Mouse (Mus musculus) megakaryocyte, embryonic 14.5 days (primary cell): ENCODE results near the gene Ldb3. TPM values are rescaled to one million over a fixed set of nuclear protein-coding genes. Genes with fewer than 3 reads are reported as not detected.

Source experiments
- H3K27me3 ChIP-seq: replicated peaks from 2 replicates; pipeline ENCODE3; 2012; ENCODE audit warnings: inconsistent platforms
- H3K36me3 ChIP-seq: replicated peaks from 2 replicates; pipeline ENCODE3; 2012; ENCODE audit warnings: low read length, inconsistent platforms, mixed read lengths
- H3K4me1 ChIP-seq: 2 replicates; pipeline ENCODE4 v1.6.1; 2012; ENCODE audit warnings: inconsistent platforms
- H3K4me3 ChIP-seq: replicated peaks from 2 replicates; pipeline ENCODE3; 2012; ENCODE audit warnings: moderate library complexity, mild to moderate bottlenecking, inconsistent platforms
- H3K9me3 ChIP-seq: 2 replicates; pipeline ENCODE4 v1.6.1; 2012; ENCODE audit warnings: inconsistent platforms
- FLI1 ChIP-seq: IDR thresholded peaks from 2 replicates; pipeline ENCODE4 v1.6.1; 2012; ENCODE audit warnings: low read length, inconsistent platforms, mixed read lengths
- GATA1 ChIP-seq: IDR thresholded peaks from 3 replicates; pipeline ENCODE4 v1.6.1; 2012; ENCODE audit warnings: mixed read lengths, low read length, inconsistent platforms, borderline replicate concordance
- polyA plus RNA-seq: library from polyadenylated mRNA; stranded (reverse); fragments of >175 nt; gene quantifications from 2 replicates; pipeline ENCODE4 v1.2.3, GENCODE M21; 2012; ENCODE audit warnings: low replicate concordance; ENCODE audit not compliant: insufficient read depth

The Ldb3 gene
- polyA plus RNA-seq, 1 experiment, result not detected

- TF ChIP-seq GATA1 (no peak), FLI1 (no peak)
- no peaks in the 10 kb centered on the region for H3K36me3 ChIP-seq
- H3K27me3 ChIP-seq, result peaks cover 16% of the 10 kb centered on the region
- H3K4me3 ChIP-seq, result no peak overlapping the region
- no peaks in the 10 kb centered on the region for H3K9me3 ChIP-seq
- peaks cover 38% of the 10 kb centered on the region for H3K4me1 ChIP-seq
Observed at GRCm38 (mm10) chr14:34615625-34616024, 27.1 kb upstream of the Ldb3 start.

GRCm38 (mm10) chr14:34615082-34615481 is 26.6 kb upstream of the Ldb3 start:
- Histone ChIP-seq H3K27me3 (peaks cover 16% of the 10 kb centered on the region), H3K4me3 (peak overlapping the region; percentile 88), H3K36me3 (no peaks in the 10 kb centered on the region), H3K9me3 (no peaks in the 10 kb centered on the region), H3K4me1 (peaks cover 36% of the 10 kb centered on the region)
- TF ChIP-seq FLI1, result no peak

GRCm38 (mm10) chr14:34614551-34614950 is 26.1 kb upstream of the Ldb3 start:
- Histone ChIP-seq H3K27me3 (peaks cover 19% of the 10 kb centered on the region), H3K4me3 (peak overlapping the region; percentile 88), H3K4me1 (peaks cover 36% of the 10 kb centered on the region)

GRCm38 (mm10) chr14:34613523-34613922 is 25.0 kb upstream of the Ldb3 start:
- Histone ChIP-seq H3K36me3 (no peaks in the 10 kb centered on the region), H3K9me3 (no peaks in the 10 kb centered on the region), H3K4me1 (peaks cover 31% of the 10 kb centered on the region), H3K27me3 (peaks cover 25% of the 10 kb centered on the region), H3K4me3 (no peak overlapping the region)
- TF ChIP-seq FLI1, result no peak
- no peak for TF ChIP-seq GATA1

More at GRCm38 (mm10) chr14:34614551-34614950, 26.1 kb upstream of the Ldb3 start:
- no peaks in the 10 kb centered on the region for H3K36me3 ChIP-seq
- TF ChIP-seq GATA1, result no peak
- no peak for TF ChIP-seq FLI1
- H3K9me3 ChIP-seq, result no peaks in the 10 kb centered on the region

- no peak for TF ChIP-seq GATA1
- no peak for TF ChIP-seq FLI1
- Histone ChIP-seq H3K36me3 (no peaks in the 10 kb centered on the region), H3K4me3 (no peak overlapping the region), H3K4me1 (peaks cover 26% of the 10 kb centered on the region), H3K9me3 (no peaks in the 10 kb centered on the region), H3K27me3 (peaks cover 32% of the 10 kb centered on the region)
Observed at GRCm38 (mm10) chr14:34612222-34612621, 23.7 kb upstream of the Ldb3 start.

- no peak for TF ChIP-seq FLI1
- H3K4me1 ChIP-seq, result peaks cover 20% of the 10 kb centered on the region
- peak overlapping the region; percentile 53 for H3K4me3 ChIP-seq
- H3K9me3 ChIP-seq, result no peaks in the 10 kb centered on the region
- H3K36me3 ChIP-seq, result no peaks in the 10 kb centered on the region
- peaks cover 32% of the 10 kb centered on the region for H3K27me3 ChIP-seq
Observed at GRCm38 (mm10) chr14:34611591-34611990, 23.1 kb upstream of the Ldb3 start.

- Histone ChIP-seq H3K9me3 (peaks cover 16% of the 10 kb centered on the region), H3K36me3 (no peaks in the 10 kb centered on the region), H3K4me1 (no peaks in the 10 kb centered on the region), H3K4me3 (no peak overlapping the region), H3K27me3 (peaks cover 39% of the 10 kb centered on the region)
- no peak for TF ChIP-seq FLI1
- no peak for TF ChIP-seq GATA1
Observed at GRCm38 (mm10) chr14:34601910-34602309, 13.4 kb upstream of the Ldb3 start.

GRCm38 (mm10) chr14:34599941-34600340 is 11.5 kb upstream of the Ldb3 start, which contains the start of gene Opn4:
Opn4 (minus strand) TSS chr14:34600142.
- TF ChIP-seq GATA1 (no peak), FLI1 (no peak)
- Histone ChIP-seq H3K4me1 (no peaks in the 10 kb centered on the region), H3K27me3 (peaks cover 54% of the 10 kb centered on the region), H3K9me3 (peaks cover 5% of the 10 kb centered on the region), H3K4me3 (no peak within 1 kb of the TSS), H3K36me3 (no peaks in the 10 kb centered on the region)

- no peaks in the 10 kb centered on the region for H3K4me1 ChIP-seq
- no peak for TF ChIP-seq FLI1
- no peak for TF ChIP-seq GATA1
- H3K4me3 ChIP-seq, result peak overlapping the region; percentile 6
- H3K36me3 ChIP-seq, result no peaks in the 10 kb centered on the region
- H3K27me3 ChIP-seq, result peaks cover 66% of the 10 kb centered on the region
- no peaks in the 10 kb centered on the region for H3K9me3 ChIP-seq
Observed at GRCm38 (mm10) chr14:34595596-34596255, 7.2 kb upstream of the Ldb3 start.

GRCm38 (mm10) chr14:34591741-34592535 is 3.5 kb upstream of the Ldb3 start:
- no peaks in the 10 kb centered on the region for H3K36me3 ChIP-seq
- H3K4me3 ChIP-seq, result no peak overlapping the region
- peaks cover 59% of the 10 kb centered on the region for H3K27me3 ChIP-seq
- H3K4me1 ChIP-seq, result peaks cover 3% of the 10 kb centered on the region; the same call in 1 of the 2 replicates
- TF ChIP-seq FLI1 (no peak), GATA1 (no peak)
- H3K9me3 ChIP-seq, result no peaks in the 10 kb centered on the region
